Mouse (Mus musculus): Measurements from ENCODE around the gene Gm11487. TPM values are rescaled to one million over a fixed set of nuclear protein-coding genes. Genes with fewer than 3 reads are reported as not detected.

Gene Gm11487
- not detected for polyA plus RNA-seq (2012; fragmentation: generic; extraction: Trizol)

GRCm38 (mm10) chr4:73404972-73405371 lies at the start of gene Gm11487:
Gene Gm11487 (minus strand): TSS chr4:73405072.

Other genes with a start within 250 kb of the Gm11487 start
- gene Gm11238, start 202.8 kb upstream of the Gm11487 start, polyA plus RNA-seq (2012; fragmentation: generic; extraction: Trizol) = not detected
- not detected for gene Gm11237, start 217.9 kb upstream of the Gm11487 start, polyA plus RNA-seq (2012; fragmentation: generic; extraction: Trizol)
- gene Gm11236, start 233.0 kb upstream of the Gm11487 start, polyA plus RNA-seq (2012; fragmentation: generic; extraction: Trizol) = not detected